Mouse (Mus musculus) adipocyte (in vitro differentiated cells): Measurements from ENCODE around the gene Akr1b3.

Source experiments
- DNase-seq: peaks from one replicate; pipeline ENCODE4 v3.0.0-alpha.2; 2016; ENCODE audit warnings: low spot score

The Akr1b3 gene

GRCm38 (mm10) chr6:34258546-34258945 lies 58.7 kb downstream of the Akr1b3 start:
- no peak for DNase-seq
